Mouse (Mus musculus): ENCODE measurements around the gene Serpinc1.
"Not testable (repeated sequence)": the region's sequence is repeated elsewhere in the genome, so short reads cannot be mapped to it uniquely, and the experiment has no call there.

Gene Serpinc1

GRCm38 (mm10) chr1:161020051-161020450 lies 41.7 kb downstream of the Serpinc1 start:
- no peak for DNase-seq (ENCODE audit: low spot score)

GRCm38 (mm10) chr1:161025410-161026210 lies 47.2 kb downstream of the Serpinc1 start:
- no peak for DNase-seq (ENCODE audit: low spot score)

- no peak for DNase-seq (ENCODE audit: low spot score)
Observed at GRCm38 (mm10) chr1:161027196-161027595, 48.8 kb downstream of the Serpinc1 start.

DNA sequence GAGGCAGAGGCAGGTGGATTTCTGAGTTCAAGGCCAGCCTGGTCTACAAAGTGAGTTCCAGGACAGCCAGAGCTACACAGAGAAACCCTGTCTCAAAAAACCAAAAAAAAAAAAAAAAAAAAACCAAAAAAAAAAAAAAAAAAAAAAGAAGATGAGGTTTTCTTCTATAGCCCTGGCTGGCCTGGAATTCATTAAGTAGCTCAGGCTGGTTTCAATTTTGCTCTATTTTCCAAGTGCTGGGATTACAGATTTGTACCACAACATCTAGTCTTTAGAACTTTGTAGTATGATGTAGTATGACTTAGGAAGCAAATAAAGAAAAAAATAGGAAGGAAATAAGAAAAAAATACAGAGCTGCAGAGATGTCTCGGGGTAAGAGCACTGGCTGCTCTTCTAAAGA lies 50.0 kb downstream of the Serpinc1 start:
- not testable (repeated sequence) for DNase-seq (ENCODE audit: low spot score)

- DNase-seq (ENCODE audit: low spot score): no peak
Observed at GRCm38 (mm10) chr1:161030058-161030457, 51.7 kb downstream of the Serpinc1 start.

DNA sequence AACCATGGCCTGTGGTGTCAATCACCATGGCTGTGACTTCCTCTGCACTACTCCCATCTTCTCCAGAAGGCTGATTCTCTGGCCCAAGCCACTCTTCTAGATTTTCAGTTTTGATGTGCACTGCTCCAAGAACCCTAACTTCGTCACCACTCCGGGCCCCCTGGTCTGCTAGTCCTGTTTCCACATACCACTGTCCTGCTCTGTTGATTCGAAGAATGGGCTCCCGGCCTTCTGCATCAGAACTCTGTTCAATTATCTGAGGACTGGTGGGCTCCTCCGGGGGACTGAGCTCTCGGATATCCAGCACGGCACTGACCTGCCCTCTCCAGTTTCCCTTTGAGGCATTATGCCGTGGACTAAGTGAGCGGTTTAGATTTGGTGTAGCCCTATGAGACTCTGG lies 53.5 kb downstream of the Serpinc1 start:
- DNase-seq (ENCODE audit: low spot score): no peak

DNA sequence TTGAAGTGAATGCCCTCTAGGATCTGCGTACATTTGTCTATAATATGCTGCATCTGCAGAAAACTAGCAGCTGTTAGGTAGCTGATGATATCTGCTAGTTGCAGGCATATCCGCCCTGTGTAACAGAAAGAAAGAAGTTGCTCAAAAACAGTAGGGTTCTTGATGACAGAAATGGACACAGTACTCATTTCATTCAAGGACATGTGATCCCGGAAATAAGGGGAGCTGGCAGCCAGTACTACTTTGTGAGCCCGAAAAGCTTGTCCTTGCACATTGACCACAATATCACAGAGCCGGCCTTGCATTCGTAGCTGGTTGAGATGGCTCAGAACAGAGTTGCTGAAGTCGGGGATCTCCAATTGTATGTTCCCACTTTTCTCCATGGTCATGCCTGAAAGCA lies 54.0 kb downstream of the Serpinc1 start:
- no peak for DNase-seq (ENCODE audit: low spot score)

- DNase-seq (ENCODE audit: low spot score): no peak
Observed at GRCm38 (mm10) chr1:161033856-161034434, 55.6 kb downstream of the Serpinc1 start.

GRCm38 (mm10) chr1:161034435-161035280 lies 56.3 kb downstream of the Serpinc1 start, which contains the start of gene Zbtb37:
Gene Zbtb37, minus strand, starts transcription at chr1:161034849.
- peak; percentile 97 for DNase-seq (ENCODE audit: low spot score)

DNA sequence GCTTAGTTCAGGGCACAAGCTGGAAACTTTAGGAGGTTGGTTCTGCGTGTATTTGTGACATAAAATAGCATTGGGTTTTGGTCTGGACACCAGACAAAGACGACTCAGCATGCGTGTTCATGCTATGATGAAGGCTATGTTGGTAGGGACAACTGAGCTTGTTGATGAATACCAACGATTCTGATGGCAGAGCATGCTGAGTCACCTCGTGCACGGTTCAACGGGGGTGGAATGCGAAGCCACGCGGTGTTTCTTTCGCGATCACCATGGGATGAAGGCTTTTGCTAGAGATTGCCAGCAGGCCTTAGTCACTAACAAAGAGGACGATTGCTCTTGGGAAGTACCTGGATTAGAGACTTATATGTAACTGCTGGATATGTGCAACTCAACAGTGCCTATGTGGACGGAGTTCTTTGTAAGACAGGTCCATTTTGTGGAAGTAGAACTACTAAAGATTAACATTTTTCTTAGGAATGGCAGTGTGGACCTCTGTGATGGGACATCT lies 56.9 kb downstream of the Serpinc1 start:
- DNase-seq (ENCODE audit: low spot score): peak; percentile 64

DNA sequence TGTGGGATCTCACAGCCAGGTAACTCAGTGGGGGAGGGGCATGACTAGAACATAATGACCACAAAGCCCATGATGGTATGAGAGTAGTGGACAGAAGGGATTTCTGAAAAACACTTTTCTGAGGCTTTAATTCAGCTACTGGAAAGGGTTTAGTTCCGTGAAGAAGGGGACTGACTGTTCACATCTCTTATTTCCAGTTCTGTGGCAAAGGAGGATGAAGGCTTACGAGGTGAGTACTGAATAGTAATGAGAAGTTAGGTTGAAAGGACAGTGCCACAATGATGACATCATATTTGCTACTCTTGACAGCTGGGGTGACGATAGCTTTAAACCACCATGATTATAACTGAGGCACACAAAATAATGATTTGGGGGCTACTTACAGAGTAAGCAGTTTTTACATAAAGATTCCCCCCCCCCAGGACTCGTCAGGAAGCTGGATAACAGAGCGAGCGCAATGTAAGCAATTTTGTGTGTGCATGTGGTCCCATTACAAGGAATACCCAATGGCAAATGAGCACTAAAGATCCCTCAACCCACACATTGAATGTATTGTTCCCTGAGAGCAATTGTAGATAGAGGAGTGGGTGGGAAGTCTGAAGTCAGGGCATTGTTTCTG lies 57.5 kb downstream of the Serpinc1 start:
- peak; percentile 46 for DNase-seq (ENCODE audit: low spot score)

DNA sequence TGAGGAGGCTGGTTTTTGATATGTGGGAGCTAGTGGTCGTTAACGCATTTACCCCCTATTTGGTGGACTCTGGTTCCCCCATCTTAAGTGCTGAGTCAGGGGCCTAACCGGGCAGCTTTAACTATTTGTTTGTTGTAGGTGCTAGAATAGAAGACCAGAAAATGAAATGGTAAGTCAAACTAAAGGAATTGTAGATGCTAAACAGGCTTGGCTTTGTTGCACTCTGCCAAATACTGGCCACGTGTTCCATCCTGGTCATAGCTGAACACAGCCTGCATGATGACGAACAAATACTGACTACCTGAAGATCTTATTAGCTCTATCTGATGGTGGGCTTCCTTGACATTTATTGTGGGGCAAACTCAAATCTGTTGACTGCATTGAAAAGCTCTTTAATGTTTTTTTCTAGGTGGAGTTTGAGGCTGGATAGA lies 58.0 kb downstream of the Serpinc1 start:
- no peak for DNase-seq (ENCODE audit: low spot score)

DNA sequence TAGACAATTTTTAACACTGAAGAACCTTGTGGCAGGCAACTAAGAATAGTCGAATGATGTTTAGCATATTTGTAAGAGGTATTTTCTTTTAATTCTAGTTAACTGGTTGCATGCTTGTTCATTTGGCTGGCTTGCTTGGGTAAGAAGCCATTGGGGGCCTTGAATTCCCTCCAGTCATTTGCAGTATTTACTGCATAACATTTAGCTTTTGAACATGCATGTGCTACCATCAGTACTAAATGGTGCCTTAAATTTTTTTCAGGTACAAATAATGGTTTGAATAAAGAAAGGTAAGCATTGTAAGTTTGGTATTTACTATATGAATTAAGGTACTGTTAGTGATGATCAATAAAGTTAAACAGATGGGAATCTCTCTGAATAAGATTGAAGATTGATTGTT lies 58.6 kb downstream of the Serpinc1 start:
- no peak for DNase-seq (ENCODE audit: low spot score)

DNA sequence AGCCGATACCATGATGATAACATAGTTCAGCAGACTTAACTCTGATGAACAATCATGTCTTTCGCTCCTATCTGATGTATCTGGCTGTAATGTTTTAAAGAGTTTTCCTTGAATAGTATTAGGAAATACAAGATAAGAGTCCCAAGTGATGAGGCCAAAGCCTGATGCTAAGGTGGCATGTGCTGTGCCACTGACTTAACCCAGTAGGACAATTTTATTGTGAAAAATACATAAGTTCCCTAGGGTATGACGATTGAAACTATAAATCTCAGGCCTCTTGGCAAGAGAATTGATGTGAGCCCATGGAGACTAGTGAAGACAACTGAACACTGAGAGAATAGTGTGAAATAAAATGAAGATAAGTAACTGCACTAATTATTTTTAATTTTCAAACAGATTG lies 59.2 kb downstream of the Serpinc1 start:
- DNase-seq (ENCODE audit: low spot score): no peak

DNA sequence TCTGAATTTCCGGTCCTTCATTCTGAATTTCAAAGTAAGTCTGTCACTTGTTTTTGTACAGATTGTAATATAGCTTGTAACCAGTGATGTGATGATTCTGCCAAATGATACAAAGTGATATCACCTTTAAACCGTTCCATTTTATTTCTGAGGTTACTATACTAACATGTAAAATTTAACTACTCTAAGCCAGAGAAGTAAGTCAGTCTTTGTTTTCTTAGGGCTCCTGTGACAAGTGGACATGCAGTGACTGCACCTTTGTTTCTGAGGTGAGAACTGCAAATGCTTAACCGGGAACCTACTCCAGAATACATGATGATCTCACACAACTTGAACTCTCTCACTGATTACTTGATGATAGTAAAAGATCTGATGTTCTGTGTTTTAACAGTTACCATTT lies 59.6 kb downstream of the Serpinc1 start:
- DNase-seq (ENCODE audit: low spot score): no peak

GRCm38 (mm10) chr1:161038968-161039721 lies 60.8 kb downstream of the Serpinc1 start:
- DNase-seq (ENCODE audit: low spot score): no peak

GRCm38 (mm10) chr1:161039741-161040425 lies 61.5 kb downstream of the Serpinc1 start:
- no peak for DNase-seq (ENCODE audit: low spot score)

- no peak for DNase-seq (ENCODE audit: low spot score)
Observed at GRCm38 (mm10) chr1:161040426-161040770, 62.0 kb downstream of the Serpinc1 start.

DNA sequence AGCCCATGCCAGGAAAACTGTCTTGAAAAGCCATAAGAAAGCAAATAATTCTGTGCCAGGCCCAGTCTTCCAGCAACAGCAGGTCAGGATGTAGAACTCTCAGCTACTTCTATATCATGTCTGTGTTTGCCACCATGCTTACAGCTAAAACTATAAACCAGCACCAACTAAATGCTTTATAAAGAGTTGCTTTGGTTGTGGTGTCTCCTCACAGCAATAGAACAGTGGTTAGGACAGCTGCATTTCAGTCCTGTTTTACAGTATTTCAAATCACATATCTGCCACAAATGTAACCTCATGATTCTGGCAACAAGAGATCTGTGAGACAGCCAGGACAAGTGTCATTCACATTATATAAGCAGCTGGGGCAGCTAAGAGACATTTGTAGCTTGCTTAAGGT lies 62.5 kb downstream of the Serpinc1 start:
- DNase-seq (ENCODE audit: low spot score): no peak

- DNase-seq (ENCODE audit: low spot score): no peak
Observed at GRCm38 (mm10) chr1:161041261-161042020, 63.1 kb downstream of the Serpinc1 start.

Measured in MN1 (cell line).